Mouse (Mus musculus) kidney, postnatal 0 days (tissue): ENCODE measurements at regions not wholly inside any gene's neighbourhood (a gene's known extent, or its start where the extent isn't known, plus 50 kb on each side); places are given as distances from the start of the nearest gene placed in this dataset.
A peak's percentile ranks its signal among the peaks of the same experiment; 100 is the strongest.

Experiments used
- ATAC-seq: fragments of 200-750 bp; cut with Nextera tagmentation; replicated peaks from 2 replicates; pipeline ENCODE4 v1.8.0; 2017; ENCODE audit warnings: low read depth, moderate number of reproducible peaks, moderate TSS enrichment, moderate library complexity; ENCODE audit not compliant: low FRiP score
- DNase-seq: peaks from one replicate; pipeline ENCODE4 v3.0.0-alpha.2; 2016; ENCODE audit warnings: low spot score
- H3K27ac ChIP-seq: fragments of 300-500 bp; sonication (generic); 2 replicates; pipeline ENCODE4 v1.5.1; 2014; ENCODE audit warnings: mild to moderate bottlenecking
- H3K27me3 ChIP-seq: fragments of 300-500 bp; sonication (generic); 2 replicates; pipeline ENCODE4 v1.6.1; 2014; ENCODE audit warnings: low read length, mixed read lengths; ENCODE audit not compliant: insufficient read depth
- H3K36me3 ChIP-seq: fragments of 300-500 bp; sonication (generic); 2 replicates; pipeline ENCODE4 v1.6.1; 2014; ENCODE audit warnings: low read length, mixed read lengths; ENCODE audit not compliant: insufficient read depth
- H3K4me1 ChIP-seq: fragments of 300-500 bp; sonication (generic); replicated peaks from 2 replicates; pipeline ENCODE4 v1.6.1; 2014; ENCODE audit warnings: antibody characterized with exemption, low read length, mixed read lengths; ENCODE audit not compliant: insufficient read depth
- H3K4me2 ChIP-seq: fragments of 300-500 bp; sonication (generic); 2 replicates; pipeline ENCODE4 v1.6.1; 2014; ENCODE audit warnings: mild to moderate bottlenecking, low read length, moderate library complexity, mixed read lengths
- H3K4me3 ChIP-seq: fragments of 300-500 bp; sonication (generic); replicated peaks from 2 replicates; pipeline ENCODE4 v1.5.1; 2014; ENCODE audit warnings: low read depth, low read length
- H3K9ac ChIP-seq: fragments of 300-500 bp; sonication (generic); 2 replicates; pipeline ENCODE4 v1.6.1; 2014; ENCODE audit warnings: low read depth, low read length
- H3K9me3 ChIP-seq: fragments of 300-500 bp; sonication (generic); replicated peaks from 2 replicates; pipeline ENCODE4 v1.6.1; 2016; ENCODE audit warnings: low read length, inconsistent platforms, mixed read lengths
- CTCF ChIP-seq: IDR thresholded peaks from 2 replicates; pipeline ENCODE4 v1.5.1; 2016; ENCODE audit warnings: antibody characterized with exemption, low read depth, mild to moderate bottlenecking, moderate library complexity
- WGBS: fragments of 180-500 bp; shearing (Covaris S2); extraction: QIAGEN DNeasy Blood & Tissue Kit; methylation state at CpG from one replicate; pipeline ENCODE4 v1.1.7; 2014; 5-methylcytosine and 5-hydroxymethylcytosine counted together

DNA sequence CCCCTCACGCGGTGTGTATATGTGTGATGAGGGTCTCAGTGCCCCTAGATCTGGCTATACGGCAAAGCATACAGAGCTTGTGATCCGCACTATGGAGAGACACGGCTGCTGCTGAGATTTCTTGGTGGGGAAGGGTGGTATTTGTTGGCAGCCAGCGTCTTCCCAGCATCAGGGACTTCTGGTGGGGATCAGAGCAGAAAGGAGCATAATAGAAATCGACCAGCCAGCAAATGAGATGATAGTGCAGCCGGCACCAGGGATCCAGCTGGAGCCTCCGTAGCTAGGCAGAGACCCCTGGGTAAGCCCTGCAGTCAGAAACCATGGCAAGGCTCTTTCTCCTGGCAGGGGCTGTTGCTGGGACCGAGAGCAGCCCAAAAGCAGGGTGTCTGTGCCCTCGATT lies 425.2 kb upstream of the Kcnab2 start:
- WGBS = 83% methylated on average over 11 of the region's 11 CpGs
- ATAC-seq = no peak

DNA sequence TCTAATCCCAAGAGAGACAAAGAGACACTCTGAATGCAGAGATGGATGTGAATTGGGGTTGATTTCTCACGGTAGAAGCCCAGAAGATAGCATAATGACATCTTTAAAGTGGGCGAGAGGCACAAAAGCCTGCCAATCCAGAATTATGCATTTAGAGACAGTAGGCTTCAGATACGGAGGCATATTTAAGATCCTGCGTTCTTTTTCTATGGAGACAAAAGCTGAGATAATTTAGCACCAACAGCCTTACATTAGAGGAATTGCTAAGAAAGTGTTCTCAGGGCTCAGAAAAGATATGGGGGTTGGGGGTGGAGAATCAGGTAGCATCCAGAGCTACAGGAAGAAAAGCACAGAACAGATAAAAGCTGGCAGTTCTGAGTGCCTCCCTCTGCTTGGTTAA lies 422.4 kb upstream of the Kcnab2 start:
- WGBS = 72% methylated on average over 4 of the region's 4 CpGs
- ATAC-seq (no peak), DNase-seq (no peak)
- Histone ChIP-seq H3K27me3 (no peaks in the 10 kb centered on the region), H3K4me3 (no peak overlapping the region), H3K36me3 (no peaks in the 10 kb centered on the region), H3K9me3 (no peaks in the 10 kb centered on the region), H3K4me1 (no peaks in the 10 kb centered on the region), H3K27ac (no peak overlapping the region), H3K4me2 (no peak overlapping the region), H3K9ac (no peak overlapping the region)
- TF ChIP-seq CTCF = no peak

More for the DNA sequence above, 425.2 kb upstream of the Kcnab2 start:
- no peak for TF ChIP-seq CTCF
- Histone ChIP-seq H3K27me3 (no peaks in the 10 kb centered on the region), H3K9me3 (no peaks in the 10 kb centered on the region), H3K4me1 (0 out of 2 replicates have a peak, but pooled peaks cover 3% of the 10 kb centered on the region), H3K4me3 (no peak overlapping the region), H3K9ac (no peak overlapping the region), H3K27ac (no peak overlapping the region), H3K4me2 (no peak overlapping the region), H3K36me3 (no peaks in the 10 kb centered on the region)
- no peak for DNase-seq

DNA sequence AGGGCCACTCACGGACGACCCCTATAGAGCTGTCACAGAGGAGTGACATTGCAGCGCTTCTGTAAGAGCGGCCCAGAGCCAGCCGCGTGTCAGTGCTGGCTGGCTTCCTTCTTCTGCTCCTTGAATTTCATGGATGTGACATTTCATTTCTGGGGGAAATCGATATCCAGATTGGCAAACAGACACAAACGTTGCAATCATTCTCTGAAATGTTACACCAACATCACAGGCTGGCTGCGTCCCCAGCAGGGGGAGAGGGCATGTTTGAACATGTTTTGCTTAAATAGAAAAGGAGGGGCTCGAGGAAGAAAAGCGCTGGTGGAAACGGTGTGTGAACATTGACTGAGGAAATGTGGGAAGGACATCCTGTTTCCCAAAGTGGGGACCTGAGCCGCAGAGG lies 417.4 kb upstream of the Kcnab2 start:
- Histone ChIP-seq H3K4me3 (no peak overlapping the region), H3K4me1 (no peaks in the 10 kb centered on the region), H3K36me3 (no peaks in the 10 kb centered on the region), H3K4me2 (no peak overlapping the region), H3K27me3 (no peaks in the 10 kb centered on the region), H3K9ac (no peak overlapping the region), H3K27ac (no peak overlapping the region), H3K9me3 (no peaks in the 10 kb centered on the region)
- DNase-seq (no peak), ATAC-seq (no peak)
- TF ChIP-seq CTCF = no peak
- 43% methylated on average over 13 of the region's 13 CpGs for whole genome bisulfite sequencing

DNA sequence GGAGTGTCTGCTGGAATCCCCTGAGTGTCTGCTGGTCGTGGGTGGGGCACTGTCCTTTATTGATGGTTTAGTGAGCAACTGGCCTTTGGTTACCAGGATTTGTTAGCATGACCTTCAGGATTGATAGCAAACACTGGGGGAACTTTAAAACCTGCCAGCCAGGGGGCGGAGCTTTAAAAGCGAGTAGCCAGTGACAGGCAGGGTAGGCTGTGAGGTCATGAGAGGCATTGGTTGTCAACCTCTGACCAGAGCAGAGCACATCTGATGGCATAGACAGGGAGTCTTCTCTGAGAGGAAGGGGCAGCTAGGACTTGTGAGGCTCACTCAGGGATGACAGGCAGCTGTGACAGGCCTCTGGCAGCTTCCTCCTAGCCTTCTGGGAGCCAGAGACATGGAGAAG lies 415.3 kb upstream of the Kcnab2 start:
- H3K9me3 ChIP-seq = no peaks in the 10 kb centered on the region
- H3K4me3 ChIP-seq = no peak overlapping the region
- DNase-seq = no peak
- 87% methylated on average over 3 of the region's 3 CpGs for WGBS
- H3K9ac ChIP-seq = no peak overlapping the region
- H3K4me1 ChIP-seq = no peaks in the 10 kb centered on the region
- H3K27me3 ChIP-seq = no peaks in the 10 kb centered on the region
- no peaks in the 10 kb centered on the region for H3K36me3 ChIP-seq
- TF ChIP-seq CTCF = no peak
- no peak for ATAC-seq
- H3K4me2 ChIP-seq = no peak overlapping the region
- H3K27ac ChIP-seq = no peak overlapping the region

DNA sequence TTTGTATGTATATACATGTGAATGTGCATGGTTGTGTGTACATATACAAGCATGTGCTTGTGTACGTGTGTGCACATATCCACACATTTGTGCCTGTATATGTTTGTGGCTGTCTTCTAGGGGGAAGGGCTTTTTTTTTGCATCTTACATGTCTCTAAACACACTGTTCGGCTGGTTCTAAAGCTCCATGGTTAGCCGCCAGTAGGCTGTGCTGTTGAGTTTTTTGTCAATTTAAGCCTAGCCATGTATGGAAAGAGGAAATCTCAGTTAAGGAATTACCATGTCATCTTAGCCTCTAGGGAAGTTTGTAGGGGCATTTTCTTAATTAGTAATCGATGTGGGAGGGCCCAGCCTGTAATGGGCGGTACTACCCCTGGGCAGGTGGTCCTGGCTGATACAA lies 411.5 kb upstream of the Kcnab2 start:
- Histone ChIP-seq H3K9me3 (no peaks in the 10 kb centered on the region), H3K4me2 (no peak overlapping the region), H3K4me3 (no peak overlapping the region), H3K27ac (no peak overlapping the region), H3K9ac (no peak overlapping the region), H3K36me3 (no peaks in the 10 kb centered on the region), H3K4me1 (no peaks in the 10 kb centered on the region), H3K27me3 (no peaks in the 10 kb centered on the region)
- ATAC-seq (no peak), DNase-seq (no peak)
- TF ChIP-seq CTCF = peak; percentile 50; the same call in 1 of the 2 replicates
- WGBS = 81% methylated on average over 5 of the region's 5 CpGs

DNA sequence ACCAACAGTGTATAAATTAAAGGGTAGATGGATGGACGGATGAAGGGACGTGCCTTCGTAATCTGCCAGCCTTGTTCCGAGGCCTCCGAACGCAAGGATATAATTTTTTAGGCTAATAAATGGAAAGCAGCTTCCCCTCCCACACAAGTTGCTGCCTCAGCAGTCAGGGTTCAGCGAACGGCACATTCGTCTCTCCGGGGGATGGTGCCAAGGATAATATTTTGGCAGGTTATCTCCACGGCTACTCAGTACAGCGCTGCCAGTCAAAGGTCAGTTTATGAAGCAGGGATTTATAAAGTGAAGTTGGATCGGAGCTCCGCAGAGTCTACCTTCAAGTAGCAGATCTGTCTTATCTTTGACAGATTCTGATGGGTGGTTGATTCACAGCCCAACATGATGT lies 410.6 kb upstream of the Kcnab2 start:
- no peaks in the 10 kb centered on the region for H3K9me3 ChIP-seq
- no peak overlapping the region for H3K27ac ChIP-seq
- no peaks in the 10 kb centered on the region for H3K27me3 ChIP-seq
- no peaks in the 10 kb centered on the region for H3K4me1 ChIP-seq
- H3K36me3 ChIP-seq = no peaks in the 10 kb centered on the region
- 16% methylated on average over 14 of the region's 14 CpGs for WGBS
- DNase-seq (peak; percentile 57), ATAC-seq (no peak)
- no peak overlapping the region for H3K9ac ChIP-seq
- H3K4me2 ChIP-seq = no peak overlapping the region
- no peak overlapping the region for H3K4me3 ChIP-seq
- TF ChIP-seq CTCF = no peak

DNA sequence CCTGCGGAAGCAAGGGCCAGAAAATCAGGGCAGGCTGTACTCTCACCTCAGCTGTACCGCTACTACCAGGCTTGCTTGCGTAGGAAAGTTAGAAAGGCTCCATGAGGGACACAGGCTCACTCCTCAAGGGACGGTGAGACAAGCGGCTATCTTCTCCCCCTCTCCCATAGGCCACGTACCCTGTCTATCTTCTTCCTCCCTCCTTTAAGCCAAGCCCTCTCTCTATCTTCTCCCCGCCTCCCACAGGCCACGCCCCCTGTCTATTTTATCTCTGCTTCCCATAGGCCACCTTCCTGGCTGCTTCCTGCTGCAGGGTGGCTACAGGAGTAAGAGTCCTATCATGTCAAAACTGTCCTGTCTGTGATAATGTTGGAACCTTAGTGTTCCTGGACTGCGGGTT lies 409.1 kb upstream of the Kcnab2 start:
- Histone ChIP-seq H3K27ac (no peak overlapping the region), H3K27me3 (no peaks in the 10 kb centered on the region), H3K4me2 (no peak overlapping the region), H3K9ac (no peak overlapping the region), H3K36me3 (no peaks in the 10 kb centered on the region), H3K4me1 (no peaks in the 10 kb centered on the region), H3K9me3 (no peaks in the 10 kb centered on the region), H3K4me3 (no peak overlapping the region)
- no peak for TF ChIP-seq CTCF
- no peak for ATAC-seq
- DNase-seq = no peak
- 82% methylated on average over 9 of the region's 9 CpGs for WGBS
